Mouse (Mus musculus) limb, embryonic 14.5 days (tissue): Measurements from ENCODE around the gene Cplane1. TPM values are rescaled to one million over a fixed set of nuclear protein-coding genes. Genes with fewer than 3 reads are reported as not detected.

Experiments used
- ATAC-seq: fragments of 200-750 bp; cut with Nextera tagmentation; 2 replicates; pipeline ENCODE4 v1.8.0; 2017; ENCODE audit warnings: low read depth, moderate number of reproducible peaks, moderate TSS enrichment; ENCODE audit not compliant: low FRiP score
- DNase-seq: peaks from one replicate; pipeline ENCODE4 v3.0.0-alpha.2; 2015; ENCODE audit warnings: low spot score
- H3K27ac ChIP-seq: fragments of 300-500 bp; sonication (generic); replicated peaks from 2 replicates; pipeline ENCODE4 v1.5.1; 2014; ENCODE audit warnings: low read depth, mild to moderate bottlenecking, low read length, moderate library complexity, mixed read lengths
- H3K27me3 ChIP-seq: fragments of 300-500 bp; sonication (generic); 2 replicates; pipeline ENCODE4 v1.6.1; 2014; ENCODE audit warnings: low read length, mixed read lengths; ENCODE audit not compliant: control insufficient read depth, insufficient read depth
- H3K36me3 ChIP-seq: fragments of 300-500 bp; sonication (generic); 2 replicates; pipeline ENCODE4 v1.6.1; 2014; ENCODE audit warnings: mild to moderate bottlenecking, low read length, moderate library complexity, mixed read lengths; ENCODE audit not compliant: control insufficient read depth, insufficient read depth
- H3K4me1 ChIP-seq: fragments of 300-500 bp; sonication (generic); 2 replicates; pipeline ENCODE4 v1.6.1; 2014; ENCODE audit warnings: antibody characterized with exemption, low read length, mixed read lengths; ENCODE audit not compliant: control insufficient read depth, insufficient read depth
- H3K4me2 ChIP-seq: fragments of 300-500 bp; sonication (generic); replicated peaks from 2 replicates; pipeline ENCODE4 v1.6.1; 2014; ENCODE audit warnings: low read depth, mild to moderate bottlenecking, low read length, moderate library complexity; ENCODE audit not compliant: severe bottlenecking
- H3K4me3 ChIP-seq: fragments of 300-500 bp; sonication (generic); replicated peaks from 2 replicates; pipeline ENCODE4 v1.5.1; 2014; ENCODE audit warnings: low read length
- H3K9ac ChIP-seq: fragments of 300-500 bp; sonication (generic); 2 replicates; pipeline ENCODE4 v1.6.1; 2014; ENCODE audit warnings: mild to moderate bottlenecking, low read depth, low read length, moderate library complexity; ENCODE audit not compliant: severe bottlenecking
- H3K9me3 ChIP-seq: fragments of 300-500 bp; sonication (generic); 2 replicates; pipeline ENCODE4 v1.6.1; 2016; ENCODE audit warnings: low read length; ENCODE audit not compliant: control insufficient read depth
- POLR2A ChIP-seq: fragments of 200-500 bp; IDR thresholded peaks from 2 replicates; pipeline ENCODE4 v1.8.0; 2012; ENCODE audit warnings: inconsistent platforms, mild to moderate bottlenecking, moderate library complexity, borderline replicate concordance; ENCODE audit not compliant: insufficient read depth, insufficient read length; ENCODE audit errors: extremely low read depth
- WGBS: fragments of 180-500 bp; shearing (Covaris S2); extraction: QIAGEN DNeasy Blood & Tissue Kit; methylation state at CpG from one replicate; pipeline ENCODE4 v1.1.7; 2014; 5-methylcytosine and 5-hydroxymethylcytosine counted together
- polyA plus RNA-seq, 2 experiments: library from polyadenylated mRNA; depleted of rRNA in 1 of 2; stranded (reverse) in 1 of 2; unstranded in 1 of 2; fragments of >200 nt; fragmentation: Nextera tagmentation in 1 of 2; extraction: Ambion mirVana in 1 of 2; gene quantifications; 2 replicates each; pipeline versions ENCODE4 v1.2.1 to v1.2.3; 2012 to 2014

The Cplane1 gene
- polyA plus RNA-seq, 2 experiments = 12.1 to 12.2 TPM

DNA sequence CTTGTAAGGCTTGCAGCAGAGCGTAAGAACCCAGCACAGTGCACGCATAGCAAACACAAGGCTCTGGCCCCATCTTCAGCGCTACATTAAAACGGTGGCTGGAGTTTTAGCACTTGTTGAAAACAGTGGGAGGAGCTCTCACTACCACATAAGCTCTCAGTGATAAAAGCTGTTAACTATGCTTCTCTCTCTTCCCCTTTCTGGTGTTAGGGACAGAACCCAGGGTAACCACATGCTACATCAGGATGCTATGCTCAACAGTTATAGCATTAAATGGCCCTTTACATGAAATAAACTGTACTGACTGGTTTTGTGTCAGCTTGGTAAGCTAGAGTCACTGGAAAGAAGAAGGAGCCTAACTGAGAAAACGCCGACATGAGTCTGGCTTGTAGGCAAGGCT lies 125.2 kb downstream of the Cplane1 start:
- H3K4me2 ChIP-seq = no peak overlapping the region
- peaks cover 76% of the 10 kb centered on the region for H3K36me3 ChIP-seq
- no peak overlapping the region for H3K4me3 ChIP-seq
- no peak overlapping the region for H3K27ac ChIP-seq
- H3K9ac ChIP-seq = no peak overlapping the region
- ATAC-seq = no peak
- no peak for TF ChIP-seq POLR2A
- no peaks in the 10 kb centered on the region for H3K27me3 ChIP-seq
- no peaks in the 10 kb centered on the region for H3K9me3 ChIP-seq
- WGBS = 83% methylated on average over 6 of the region's 6 CpGs
- no peaks in the 10 kb centered on the region for H3K4me1 ChIP-seq
- DNase-seq = no peak

GRCm38 (mm10) chr15:8302944-8303343 lies 134.0 kb downstream of the Cplane1 start:
- H3K4me3 ChIP-seq = no peak overlapping the region
- no peaks in the 10 kb centered on the region for H3K4me1 ChIP-seq
- H3K4me2 ChIP-seq = no peak overlapping the region
- no peak for ATAC-seq
- no peak for TF ChIP-seq POLR2A
- no peak overlapping the region for H3K9ac ChIP-seq
- no peaks in the 10 kb centered on the region for H3K9me3 ChIP-seq
- no peak overlapping the region for H3K27ac ChIP-seq
- DNase-seq = no peak
- WGBS = 91% methylated on average over 10 of the region's 10 CpGs
- H3K27me3 ChIP-seq = no peaks in the 10 kb centered on the region
- H3K36me3 ChIP-seq = peaks cover 81% of the 10 kb centered on the region

DNA sequence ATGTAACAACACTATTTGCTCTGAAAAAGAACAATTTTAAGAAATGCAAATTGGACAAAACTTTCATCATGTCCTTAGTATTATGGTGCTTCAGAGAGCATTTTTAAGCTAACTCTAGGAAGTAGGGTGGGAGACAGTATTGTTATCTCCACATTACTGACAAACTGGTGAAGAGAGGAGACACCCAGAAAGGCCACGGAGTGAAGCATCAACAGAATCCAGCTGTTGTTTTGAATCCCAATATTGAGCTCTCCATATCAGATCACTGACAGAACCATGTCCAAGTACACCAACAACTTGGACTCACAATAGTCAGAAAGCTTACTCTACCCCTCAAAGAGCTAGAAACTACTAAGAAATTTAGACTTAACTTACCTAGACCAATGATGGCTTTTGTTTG lies 136.6 kb downstream of the Cplane1 start:
- TF ChIP-seq POLR2A = no peak
- ATAC-seq (no peak), DNase-seq (no peak)
- Histone ChIP-seq H3K4me2 (no peak overlapping the region), H3K27ac (no peak overlapping the region), H3K4me3 (no peak overlapping the region), H3K27me3 (no peaks in the 10 kb centered on the region), H3K36me3 (peaks cover 77% of the 10 kb centered on the region), H3K4me1 (no peaks in the 10 kb centered on the region), H3K9ac (no peak overlapping the region), H3K9me3 (no peaks in the 10 kb centered on the region)
- WGBS = 92% methylated on average over 1 of the region's 1 CpGs

DNA sequence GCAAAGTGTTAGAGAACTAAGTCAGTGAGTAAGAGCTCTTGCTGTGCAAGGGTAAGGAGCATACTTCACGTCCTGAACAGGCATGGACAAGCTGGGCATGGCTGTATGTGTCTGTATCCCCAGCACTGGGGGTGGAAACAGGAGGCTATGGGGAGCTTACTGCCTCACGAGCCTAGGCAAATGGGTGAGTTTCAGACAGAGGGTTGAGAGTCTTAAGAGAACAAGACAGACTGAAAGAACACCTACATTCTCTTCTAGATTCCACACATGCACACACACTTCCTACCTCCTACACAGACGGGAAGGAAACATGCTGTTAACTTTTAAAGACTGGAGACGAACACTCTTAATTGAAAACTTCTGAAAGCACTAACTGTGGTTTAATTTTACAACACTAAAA lies 148.5 kb downstream of the Cplane1 start:
- DNase-seq = no peak
- Histone ChIP-seq H3K9ac (no peak overlapping the region), H3K4me3 (no peak overlapping the region), H3K4me2 (no peak overlapping the region), H3K4me1 (no peaks in the 10 kb centered on the region), H3K9me3 (no peaks in the 10 kb centered on the region), H3K27ac (no peak overlapping the region), H3K36me3 (peaks cover 55% of the 10 kb centered on the region), H3K27me3 (no peaks in the 10 kb centered on the region)
- ATAC-seq = no peak
- 62% methylated on average over 4 of the region's 4 CpGs for WGBS
- TF ChIP-seq POLR2A = no peak

DNA sequence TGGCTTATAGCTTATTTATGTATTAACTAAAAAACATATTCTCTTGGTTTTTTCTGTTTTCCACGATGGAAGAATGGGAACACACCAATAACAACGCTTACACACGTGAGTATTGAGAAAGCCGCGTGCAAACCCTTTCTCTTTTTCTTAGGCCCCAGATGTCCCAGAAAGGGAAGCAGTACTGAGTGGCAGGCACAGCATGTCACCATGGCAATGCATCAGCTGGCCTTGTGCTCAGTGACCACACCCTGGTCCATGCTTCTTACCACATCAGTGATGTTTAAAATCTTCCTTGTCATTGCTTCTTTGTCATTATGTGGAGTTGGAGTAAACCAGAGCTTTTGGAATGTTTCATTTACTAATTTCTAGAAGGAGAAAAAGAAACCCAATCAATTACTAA lies 150.3 kb downstream of the Cplane1 start:
- H3K27me3 ChIP-seq = no peaks in the 10 kb centered on the region
- H3K4me2 ChIP-seq = no peak overlapping the region
- no peaks in the 10 kb centered on the region for H3K9me3 ChIP-seq
- peaks cover 56% of the 10 kb centered on the region for H3K36me3 ChIP-seq
- DNase-seq (no peak), ATAC-seq (no peak)
- no peak overlapping the region for H3K27ac ChIP-seq
- no peak overlapping the region for H3K4me3 ChIP-seq
- H3K4me1 ChIP-seq = no peaks in the 10 kb centered on the region
- H3K9ac ChIP-seq = no peak overlapping the region
- TF ChIP-seq POLR2A = no peak
- WGBS = 96% methylated on average over 5 of the region's 5 CpGs

Other genes starting within 250 kb of the Cplane1 start
- gene Wdr70, start 69.9 kb upstream of the Cplane1 start, polyA plus RNA-seq (2012; rRNA removed) = 29.4 and 36.4 TPM in 2 replicates
- 50.4 and 51.7 TPM in 2 replicates for gene Wdr70, start 69.9 kb upstream of the Cplane1 start, polyA plus RNA-seq (2014; fragmentation: Nextera tagmentation; extraction: Ambion mirVana)
- gene Nup155, start 59.8 kb upstream of the Cplane1 start, polyA plus RNA-seq (2012; rRNA removed) = 26.6 and 29.1 TPM in 2 replicates
- gene Nup155, start 59.8 kb upstream of the Cplane1 start, polyA plus RNA-seq (2014; fragmentation: Nextera tagmentation; extraction: Ambion mirVana) = 16.7 and 18.3 TPM in 2 replicates